Mouse (Mus musculus): Measurements from ENCODE around the gene Zfp873.
"Not testable (repeated sequence)": the region's sequence is repeated elsewhere in the genome, so short reads cannot be mapped to it uniquely, and the experiment has no call there.

The Zfp873 gene

GRCm38 (mm10) chr10:82047597-82048459, at the start of gene Zfp873:
Gene Zfp873 (plus strand): TSS chr10:82048123.
- DNase-seq (ENCODE audit: low read depth, low spot score): peak; percentile 40

DNA sequence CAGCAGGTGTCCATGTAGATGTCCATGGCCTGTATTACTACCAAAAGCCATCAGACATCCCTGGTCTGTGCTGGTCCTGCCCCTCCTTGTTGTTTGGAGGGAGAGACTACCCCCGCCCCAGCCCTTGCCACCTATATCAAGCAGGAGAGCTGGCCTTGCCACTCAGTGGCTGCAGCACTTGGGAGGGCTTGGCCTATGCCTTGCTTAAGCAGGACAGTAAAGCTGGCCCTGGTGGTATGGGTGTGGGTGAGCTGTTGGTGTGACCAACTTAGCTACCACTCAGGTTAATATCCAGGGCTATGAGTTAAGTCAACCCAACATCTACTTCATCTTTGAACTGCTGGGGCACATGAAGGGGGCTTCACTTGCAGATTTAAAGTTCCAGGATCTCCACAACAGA, 44.7 kb upstream of the Zfp873 start:
- not testable (repeated sequence) for DNase-seq (ENCODE audit: low read depth, low spot score)

DNA sequence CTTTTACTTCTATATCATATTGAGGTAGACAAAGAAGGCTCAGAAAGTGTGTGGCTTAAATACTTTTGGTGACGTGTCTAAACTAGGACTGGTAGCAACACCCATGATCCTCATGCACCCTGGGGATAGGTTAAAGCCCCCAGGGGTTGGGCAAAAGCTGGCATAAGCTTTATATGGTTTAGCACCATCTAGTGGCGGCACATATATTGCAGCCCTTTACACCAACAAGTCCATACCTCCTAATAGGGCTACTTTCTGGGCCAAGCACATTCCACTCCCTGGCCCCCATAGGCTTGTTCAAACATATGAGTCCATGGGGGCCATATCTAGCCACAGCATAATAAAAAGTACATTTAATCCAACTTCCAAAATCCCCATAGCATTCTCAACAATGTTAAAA, 43.1 kb upstream of the Zfp873 start:
- not testable (repeated sequence) for DNase-seq (ENCODE audit: low read depth, low spot score)

DNA sequence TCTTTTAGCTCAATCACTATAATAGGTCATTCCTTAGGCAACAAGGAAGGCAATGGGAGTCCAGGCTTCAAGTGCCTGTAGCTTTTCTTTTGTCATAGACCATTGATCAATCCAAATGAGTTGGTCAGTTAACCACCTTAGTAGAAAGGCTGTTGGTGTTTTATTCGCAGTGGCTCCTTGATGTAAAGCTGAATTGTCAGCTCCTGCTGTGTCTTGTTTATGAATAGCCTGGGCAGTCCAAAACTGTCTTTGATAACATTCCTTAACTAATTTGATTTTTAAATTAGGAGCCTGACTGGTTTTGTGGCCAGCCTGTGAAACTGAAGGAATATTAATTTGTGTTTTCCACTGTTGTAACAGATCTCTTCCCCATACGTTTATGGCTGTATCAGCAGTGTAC, 5.7 kb upstream of the Zfp873 start:
- no peak for DNase-seq (ENCODE audit: low read depth, low spot score)

GRCm38 (mm10) chr10:82046603-82047002, 1.3 kb upstream of the Zfp873 start:
- no peak for DNase-seq (ENCODE audit: low read depth, low spot score)

GRCm38 (mm10) chr10:82048460-82048804, 509 bp downstream of the Zfp873 start:
- not testable (repeated sequence) for DNase-seq (ENCODE audit: low read depth, low spot score)

- peak; percentile 28 for DNase-seq (ENCODE audit: low read depth, low spot score)
Measured at GRCm38 (mm10) chr10:82082728-82083621, 35.1 kb downstream of the Zfp873 start, which contains the start of gene BC024063. Gene BC024063 (plus strand): TSS chr10:82083353.

DNA sequence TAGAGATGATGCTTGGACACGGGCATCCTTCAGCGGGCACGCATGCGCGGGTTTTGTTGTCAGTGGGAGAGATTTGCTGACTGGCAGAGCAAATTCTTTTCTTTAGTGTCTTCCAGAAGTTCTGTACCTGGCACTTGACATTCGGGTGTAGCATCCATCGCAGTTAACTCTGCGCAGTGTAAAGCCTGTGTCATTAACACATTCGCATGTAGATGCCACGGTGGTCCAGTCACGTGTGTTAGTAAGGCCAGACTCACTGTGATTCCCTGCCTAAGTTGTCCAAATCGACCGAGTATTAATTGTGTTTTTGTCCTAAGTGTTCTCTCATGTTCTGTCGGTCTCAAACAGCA, 35.7 kb downstream of the Zfp873 start:
- not testable (repeated sequence) for DNase-seq (ENCODE audit: low read depth, low spot score)

Data from c-Kit-negative CD71-positive TER-119-positive erythroid progenitor cells, embryonic 14.5 days (primary cell).